Mouse (Mus musculus): ENCODE data around the gene Fut1.
A peak's percentile ranks its signal among the peaks of the same experiment; 100 is the strongest.

Gene Fut1

GRCm38 (mm10) chr7:45598960-45599879 is 17.9 kb upstream of the Fut1 start:
- no peak for DNase-seq

- no peak for DNase-seq
These were observed 11.3 kb upstream of the Fut1 start for GRCm38 (mm10) chr7:45605704-45606289.

GRCm38 (mm10) chr7:45609511-45609910 is 7.6 kb upstream of the Fut1 start:
- DNase-seq: no peak

GRCm38 (mm10) chr7:45616277-45616676 is 812 bp upstream of the Fut1 start:
- peak in 1 of 2 experiments; percentile 66 for DNase-seq

- no peak for DNase-seq
These were observed 1.2 kb downstream of the Fut1 start for GRCm38 (mm10) chr7:45618316-45618715.

- no peak for DNase-seq
These were observed 2.5 kb downstream of the Fut1 start for GRCm38 (mm10) chr7:45619592-45619991.

- DNase-seq: peak in 1 of 2 experiments; percentile 76
These were observed 4.4 kb downstream of the Fut1 start, which contains the start of gene Izumo1 for GRCm38 (mm10) chr7:45621443-45621842. Izumo1 (plus strand) TSS chr7:45621811.

GRCm38 (mm10) chr7:45623507-45623906 is 6.4 kb downstream of the Fut1 start:
- no peak for DNase-seq

GRCm38 (mm10) chr7:45624718-45625117 is 7.6 kb downstream of the Fut1 start:
- DNase-seq: no peak

- no peak for DNase-seq
These were observed 8.4 kb downstream of the Fut1 start for GRCm38 (mm10) chr7:45625481-45625880.

GRCm38 (mm10) chr7:45626571-45627076 is 9.5 kb downstream of the Fut1 start:
- DNase-seq: no peak

GRCm38 (mm10) chr7:45627261-45627660 is 10.2 kb downstream of the Fut1 start, which contains the start of gene Rasip1:
Rasip1 (plus strand) TSS chr7:45627488.
- peak; percentile 73 to 79 for DNase-seq

- peak; percentile 88 to 97 for DNase-seq
These were observed 11.5 kb downstream of the Fut1 start for GRCm38 (mm10) chr7:45628364-45629294.

GRCm38 (mm10) chr7:45630064-45630907 is 13.2 kb downstream of the Fut1 start:
- DNase-seq: no peak

GRCm38 (mm10) chr7:45632499-45632898 is 15.4 kb downstream of the Fut1 start:
- DNase-seq: peak in 1 of 2 experiments; percentile 75

GRCm38 (mm10) chr7:45634946-45635681 is 18.0 kb downstream of the Fut1 start:
- peak in 1 of 2 experiments; percentile 67 for DNase-seq

- peak; percentile 70 to 74 for DNase-seq
These were observed 18.9 kb downstream of the Fut1 start for GRCm38 (mm10) chr7:45635711-45636688.

GRCm38 (mm10) chr7:45637710-45638109 is 20.6 kb downstream of the Fut1 start:
- no peak for DNase-seq

- peak; percentile 91 to 95 for DNase-seq
These were observed 21.7 kb downstream of the Fut1 start for GRCm38 (mm10) chr7:45638623-45639401.

All from kidney, postnatal 36 days (tissue).